Mouse (Mus musculus) Patski (cell line): ENCODE measurements at regions not wholly inside any gene's neighbourhood (a gene's known extent, or its start where the extent isn't known, plus 50 kb on each side); places are given as distances from the start of the nearest gene placed in this dataset.
A peak's percentile ranks its signal among the peaks of the same experiment; 100 is the strongest.

Source experiments
- ATAC-seq: fragments of 100-300 bp; one replicate; pipeline ENCODE4 v1.8.0; 2021
- CTCF ChIA-PET: fragments of 350-600 bp; sonication (Branson Sonifier 250); formaldehyde crosslinking; loops from one replicate; lab custom pipeline; 2022; ENCODE audit warnings: inconsistent platforms; lab: Charles Lee
- POLR2A ChIA-PET: fragments of 350-600 bp; sonication (Branson Sonifier 250); formaldehyde crosslinking; loops from one replicate; lab custom pipeline; 2022; ENCODE audit warnings: antibody characterized with exemption, inconsistent platforms; lab: Charles Lee
- DNase-seq: peaks from one replicate; pipeline ENCODE4 v3.0.0-alpha.2; 2011; ENCODE audit warnings: low read depth, low spot score
- H3K27me3 ChIP-seq: fragments of 371-371 bp; one replicate; pipeline ENCODE4 v1.5.1; 2021
- CTCF ChIP-seq: fragments of 100-300 bp; IDR thresholded peaks from one replicate; pipeline ENCODE4 v1.5.1; 2021
- in situ Hi-C: fragments of 300-500 bp; cut with MboI; formaldehyde crosslinking; loops from 3 replicates; pipeline ENCODE4 v1.11.1; 2018; ENCODE audit warnings: low pct_unique_long_range_greater_than_20kb, mixed read lengths

DNA sequence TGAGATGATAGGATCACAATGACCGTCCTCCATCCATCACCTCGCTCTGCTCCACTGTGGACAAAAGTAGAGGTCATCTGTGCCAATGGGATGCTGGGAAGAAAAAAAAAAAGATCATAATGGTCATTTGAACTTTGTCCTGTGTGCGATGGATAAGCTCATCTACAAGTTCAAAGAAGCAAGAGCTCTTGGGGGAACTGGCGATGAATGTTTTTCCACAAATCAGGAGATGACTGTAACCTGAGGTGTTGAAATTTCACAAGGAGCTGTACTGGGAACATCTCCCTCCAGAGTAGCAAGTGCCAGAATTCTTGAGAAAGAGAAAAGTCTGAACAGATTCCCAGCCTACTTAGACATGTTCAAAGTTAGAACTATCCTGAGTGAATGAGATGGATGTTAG is 287.0 kb downstream of the Tns3 start:
- DNase-seq (no peak), ATAC-seq (no peak)
- H3K27me3 ChIP-seq: peaks cover 12% of the 10 kb centered on the region
- no peak for TF ChIP-seq CTCF
- in situ Hi-C loops: no loop called here
- CTCF ChIA-PET: no interaction called here
- POLR2A ChIA-PET: no interaction called here

DNA sequence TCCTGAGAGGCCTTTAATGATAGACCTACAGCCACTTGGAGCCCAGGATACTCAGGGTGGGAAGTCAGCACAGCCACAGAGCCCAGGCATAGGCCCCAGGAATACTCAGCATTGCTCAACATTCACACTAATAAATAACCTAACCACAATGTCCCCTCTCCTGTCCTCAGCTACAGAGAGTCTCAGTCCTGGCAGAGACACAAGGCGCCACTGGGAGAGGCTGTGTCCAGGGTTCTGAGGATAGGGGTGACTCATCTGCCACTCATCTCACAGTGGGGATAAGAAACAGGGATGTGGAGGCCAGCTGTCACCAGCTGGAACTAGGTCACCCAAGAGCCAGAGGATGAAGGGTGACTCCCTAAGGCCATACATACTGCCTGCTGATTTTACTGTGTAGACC is 298.8 kb downstream of the Tns3 start:
- CTCF ChIA-PET: no interaction called here
- ATAC-seq (no peak), DNase-seq (no peak)
- in situ Hi-C loops: no loop called here
- no peaks in the 10 kb centered on the region for H3K27me3 ChIP-seq
- POLR2A ChIA-PET: no interaction called here
- no peak for TF ChIP-seq CTCF

DNA sequence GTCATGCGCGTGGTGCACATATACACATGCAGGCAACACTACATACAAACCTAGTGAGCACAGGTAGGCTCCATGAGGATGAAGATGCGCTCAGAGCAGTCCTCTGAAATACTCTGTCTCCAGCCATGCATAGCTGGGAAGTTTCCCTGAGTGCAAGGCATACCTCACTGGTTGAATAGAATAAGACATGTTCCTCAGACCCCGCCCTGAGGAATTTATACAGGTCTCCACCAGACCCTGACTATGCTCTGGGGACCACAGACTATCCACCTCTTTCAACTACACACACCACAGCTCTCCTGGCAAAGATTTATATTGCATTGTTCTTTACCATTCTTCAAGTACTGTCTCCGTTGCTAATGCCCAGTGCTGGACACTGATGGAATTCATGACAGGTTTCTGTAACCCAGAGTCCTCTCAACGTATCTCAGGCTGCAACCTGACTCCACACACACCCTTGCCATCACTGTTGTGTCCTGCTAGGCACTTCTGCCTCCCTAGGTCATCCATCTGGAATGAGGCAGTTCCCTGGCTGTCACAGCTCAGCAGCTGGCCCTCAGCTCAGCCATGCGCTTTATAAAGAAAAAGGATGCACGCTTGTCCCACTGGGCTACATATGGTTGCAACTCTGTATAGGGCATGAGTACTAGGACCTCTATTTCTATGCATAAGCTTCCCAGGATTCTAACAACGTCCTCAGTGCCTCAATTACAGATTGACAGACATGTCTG is 299.5 kb downstream of the Tns3 start:
- TF ChIP-seq CTCF: no peak
- no peaks in the 10 kb centered on the region for H3K27me3 ChIP-seq
- ATAC-seq: no peak
- in situ Hi-C loops: no loop called here
- no peak for DNase-seq
- CTCF ChIA-PET: no interaction called here
- POLR2A ChIA-PET: no interaction called here

DNA sequence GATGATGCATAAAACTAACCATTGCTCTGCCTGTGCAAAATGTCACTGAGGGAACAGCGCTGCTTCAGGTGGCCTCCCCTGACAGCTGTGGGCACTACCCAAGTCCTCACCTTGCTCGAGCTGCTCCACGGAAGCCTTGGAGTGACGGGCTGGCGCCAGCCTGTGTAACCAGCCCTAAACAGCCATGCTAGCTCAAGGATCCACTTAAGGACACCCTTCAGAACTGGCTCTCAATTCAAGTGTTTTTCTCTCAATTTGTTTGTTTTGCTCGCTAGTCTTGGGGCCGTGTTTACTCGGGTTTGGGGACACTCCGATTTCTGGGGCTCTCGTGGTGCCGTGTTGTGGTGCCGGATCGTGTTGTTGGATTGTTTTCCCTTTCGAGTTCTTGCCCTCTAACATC is 319.4 kb downstream of the Tns3 start:
- no peak for TF ChIP-seq CTCF
- ATAC-seq: no peak

DNA sequence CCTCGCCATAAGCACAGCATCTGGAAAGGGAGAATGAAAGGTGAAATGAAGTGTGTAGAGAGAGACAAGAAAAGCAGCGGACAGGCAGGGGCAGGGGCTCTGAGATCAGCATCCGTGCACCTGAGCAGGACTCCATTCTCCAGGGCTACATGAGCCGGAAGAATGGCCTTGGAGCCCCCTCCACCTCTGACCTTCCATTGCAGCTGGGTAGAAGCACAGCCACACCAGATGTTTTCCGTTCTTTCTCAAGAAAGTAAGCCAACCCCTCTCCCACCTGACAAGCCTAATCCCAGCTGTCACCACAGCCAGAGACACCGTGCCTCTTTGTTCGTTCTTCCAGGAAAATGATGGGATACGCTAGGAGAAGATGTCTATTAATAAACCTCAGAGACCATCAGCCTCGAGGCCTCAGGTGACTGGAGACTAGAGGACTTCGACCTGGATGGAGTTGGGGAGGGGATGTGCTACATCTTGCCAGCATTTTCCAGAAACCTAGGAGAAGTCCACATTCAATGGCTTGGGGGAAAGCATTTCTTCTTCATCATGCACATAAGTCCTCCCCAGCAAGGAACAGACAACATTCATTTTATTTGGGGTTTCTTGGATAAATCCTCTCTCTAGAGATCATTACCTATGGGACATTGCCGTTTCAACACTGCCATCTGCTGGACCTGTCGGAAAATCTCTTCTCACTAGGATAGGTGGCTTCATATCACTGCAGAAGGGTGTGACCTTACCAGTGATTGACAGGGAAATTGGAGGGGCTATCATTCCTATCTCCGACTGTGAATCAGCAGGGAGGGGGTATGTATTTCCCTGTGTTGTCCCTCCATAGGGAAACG is 361.8 kb downstream of the Tns3 start:
- TF ChIP-seq CTCF: peak; percentile 71
- POLR2A ChIA-PET: no interaction called here
- peak; percentile 62 for ATAC-seq
- H3K27me3 ChIP-seq: peaks cover 7% of the 10 kb centered on the region
- in situ Hi-C loops: loop anchor here (10.0 kb wide), 1 partner anchor 1098 kb away; no protein-coding TSS in a partner anchor
- CTCF ChIA-PET: interaction anchor here (1.4 to 1.6 kb wide), 2 partner anchors 13 to 1092 kb away, joined by 3 to 4 read pairs; no protein-coding TSS in a partner anchor
- peak; percentile 2 for DNase-seq

More for the DNA sequence above, 319.4 kb downstream of the Tns3 start:
- in situ Hi-C loops: no loop called here
- CTCF ChIA-PET: no interaction called here
- DNase-seq: no peak
- H3K27me3 ChIP-seq: no peaks in the 10 kb centered on the region
- POLR2A ChIA-PET: no interaction called here

DNA sequence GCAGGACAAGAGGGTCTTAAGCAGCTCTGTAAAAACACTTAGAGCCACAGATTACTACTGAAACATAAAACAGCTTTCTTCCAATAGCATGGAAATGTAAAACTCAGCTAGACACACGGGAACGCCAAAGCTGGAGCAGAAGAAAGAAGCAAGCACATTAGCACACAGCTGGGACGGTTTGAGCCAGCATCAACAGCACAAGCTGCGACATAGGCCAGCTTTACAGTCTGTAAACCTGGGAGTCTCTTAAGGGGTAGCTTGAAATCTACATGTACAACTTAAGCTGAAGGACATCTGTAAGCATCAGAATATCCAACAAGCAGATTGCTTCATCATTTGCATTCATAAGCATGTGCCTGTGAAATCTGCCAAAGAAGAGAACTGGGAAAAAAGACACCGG is 366.9 kb downstream of the Tns3 start:
- CTCF ChIA-PET: interaction anchor here (1.5 kb wide), 1 partner anchor 9 kb away, joined by 4 read pairs; no protein-coding TSS in a partner anchor
- POLR2A ChIA-PET: no interaction called here
- DNase-seq (no peak), ATAC-seq (no peak)
- in situ Hi-C loops: no loop called here
- TF ChIP-seq CTCF: no peak
- H3K27me3 ChIP-seq: peaks cover 15% of the 10 kb centered on the region

DNA sequence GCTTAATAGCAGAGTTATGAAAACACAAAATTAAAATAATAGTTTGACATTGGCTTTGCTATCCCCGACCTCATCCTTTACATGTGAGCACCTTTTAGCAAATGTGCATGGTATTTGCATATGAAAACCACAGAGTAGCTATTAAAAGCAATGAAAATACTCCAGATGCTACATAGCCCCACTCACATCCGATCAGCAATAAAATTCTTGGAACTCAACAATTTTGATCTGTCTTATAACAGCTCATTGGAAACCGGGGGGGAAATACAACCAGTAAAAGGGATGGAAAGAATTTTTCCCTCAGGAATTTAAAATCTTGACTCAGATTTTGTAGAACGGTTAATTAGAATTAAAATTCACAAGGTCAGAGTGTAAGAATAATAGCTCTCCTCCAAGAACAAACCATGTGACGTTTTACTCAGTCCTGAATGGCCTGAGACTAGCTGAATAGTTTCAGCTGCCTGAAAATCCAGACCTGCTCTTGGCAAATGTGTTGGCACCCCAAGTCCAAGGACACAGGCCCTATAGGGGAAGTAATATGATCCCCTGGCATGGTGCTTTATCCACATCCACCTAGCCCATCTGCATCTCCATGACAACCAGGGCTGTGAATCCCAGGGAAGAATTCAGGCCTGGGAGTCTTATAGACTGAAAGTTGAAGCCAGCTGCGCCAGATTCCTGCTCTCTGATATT is 370.9 kb downstream of the Tns3 start:
- in situ Hi-C loops: no loop called here
- ChIA-PET CTCF (interaction anchor here (1.6 kb wide), 1 partner anchor 19 kb away, joined by 4 read pairs; no protein-coding TSS in a partner anchor), POLR2A (no interaction called here)
- no peak for TF ChIP-seq CTCF
- no peak for DNase-seq
- H3K27me3 ChIP-seq: peaks cover 27% of the 10 kb centered on the region
- no peak for ATAC-seq

DNA sequence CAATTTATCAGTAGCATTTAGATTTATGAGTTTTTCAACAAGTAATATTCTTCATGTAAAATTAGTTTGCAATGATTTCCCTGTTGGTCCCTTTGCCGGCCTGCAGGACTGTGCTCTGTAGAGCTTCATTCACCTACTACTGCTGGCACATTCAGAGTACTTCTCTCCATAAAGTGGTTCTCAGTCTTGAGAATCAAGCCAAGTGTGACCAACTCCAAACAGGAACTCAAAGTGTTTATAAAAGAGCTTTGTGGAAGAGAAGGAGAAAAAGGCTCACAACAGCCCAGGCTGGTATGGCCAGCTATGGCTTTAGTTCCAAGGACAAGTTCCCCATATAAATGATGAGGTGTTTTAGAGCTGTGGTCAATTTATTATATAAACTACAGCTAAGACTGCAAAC is 379.1 kb downstream of the Tns3 start:
- POLR2A ChIA-PET: no interaction called here
- DNase-seq (no peak), ATAC-seq (no peak)
- in situ Hi-C loops: no loop called here
- TF ChIP-seq CTCF: no peak
- CTCF ChIA-PET: interaction anchor here (1.1 kb wide), 1 partner anchor 10 kb away, joined by 3 read pairs; no protein-coding TSS in a partner anchor
- peaks cover 13% of the 10 kb centered on the region for H3K27me3 ChIP-seq

DNA sequence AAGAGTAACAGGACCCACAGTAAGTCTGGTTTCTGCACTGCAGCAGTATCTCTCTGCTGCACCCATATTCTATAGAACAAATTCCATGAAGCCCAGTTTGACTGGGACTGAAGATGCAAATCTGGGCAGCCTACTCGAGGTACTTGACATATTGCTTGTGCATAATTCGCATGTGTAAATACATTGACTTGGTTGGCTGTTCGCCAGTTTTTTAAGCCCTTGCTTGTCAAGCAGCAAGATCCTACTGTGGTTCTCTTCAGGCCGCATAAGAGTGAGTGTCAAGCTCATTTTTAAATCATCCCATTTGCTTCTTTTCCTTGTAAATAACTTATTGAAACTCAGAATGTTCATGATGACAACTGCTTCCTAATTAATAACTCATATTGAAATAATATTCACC is 389.1 kb downstream of the Tns3 start:
- CTCF ChIA-PET: no interaction called here
- ATAC-seq: no peak
- in situ Hi-C loops: no loop called here
- no peak for TF ChIP-seq CTCF
- POLR2A ChIA-PET: no interaction called here
- H3K27me3 ChIP-seq: peaks cover 8% of the 10 kb centered on the region
- DNase-seq: no peak

DNA sequence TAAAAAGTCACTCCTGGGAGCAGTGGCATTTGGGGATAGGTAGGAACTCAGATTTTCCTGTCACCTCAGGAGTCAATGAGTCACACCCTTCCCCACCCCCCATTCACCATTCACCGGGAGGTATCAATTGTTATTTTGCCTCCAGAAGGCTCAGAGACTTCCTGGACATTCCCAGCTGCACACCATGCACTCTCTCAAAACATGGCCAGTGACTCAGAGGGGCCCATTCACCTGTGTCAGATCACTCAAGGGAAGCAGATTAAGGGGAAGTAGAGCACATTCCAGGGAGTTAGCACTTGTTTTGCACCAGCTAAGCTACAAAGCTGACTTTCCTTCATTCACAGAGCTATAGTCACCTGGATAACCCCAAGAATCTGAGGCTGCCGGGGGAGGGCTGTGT is 395.2 kb downstream of the Tns3 start:
- in situ Hi-C loops: no loop called here
- ChIA-PET CTCF (interaction anchor here (1.6 kb wide), 1 partner anchor 13 kb away, joined by 3 read pairs; no protein-coding TSS in a partner anchor), POLR2A (no interaction called here)
- no peak for TF ChIP-seq CTCF
- DNase-seq: no peak
- H3K27me3 ChIP-seq: peaks cover 4% of the 10 kb centered on the region
- ATAC-seq: no peak
